9 mouse cellular contexts compared by ENCODE assay signal in genomic region chr9:40744233-40744632, GRCm38 (mm10). TPM values are rescaled to one million over a fixed set of nuclear protein-coding genes. Genes with fewer than 3 reads are reported as not detected.
DNase-seq lines count a peak whose midpoint lies in the region; ATAC-seq lines count a peak whose summit lies in the region.
"Had no signal": no experiment of that assay in that cellular context is flagged by ENCODE, and none has a peak within 500 bp of the region (broad histone marks: within the 10 kb centered on the region; RNA-seq: fewer than 3 reads in every experiment).

No protein-coding gene starts in this region.

- peak; percentile 35 to 44; a peak in 2 of 4 replicates for ATAC-seq in hematopoietic stem cell, adult 5-6 weeks (replicated peaks in 1 of 2; ENCODE audit: insufficient read depth in 1 of 2, low FRiP score in 2 of 2, low TSS enrichment in 1 of 2, low read depth in 1 of 2, poor library complexity in 2 of 2, severe bottlenecking in 2 of 2)

- DNase-seq in heart, adult 9 months (ENCODE audit: low spot score in 2 of 2) = peak; percentile 33 to 45
- no peak for DNase-seq in heart, postnatal 4 days
- DNase-seq in CD4-positive helper T cell, adult 2 months (ENCODE audit: low read depth, low spot score) = peak; percentile 35
- DNase-seq in lung, postnatal 14 days = peak; percentile 28
- DNase-seq in ovary, postnatal 36 days (ENCODE audit: low spot score) = no peak
- DNase-seq in frontal cortex, postnatal 14 days (ENCODE audit: low spot score in 2 of 2) = no peak
- DNase-seq in gastrocnemius, adult 8-10 months (ENCODE audit: low spot score in 2 of 2) = no peak
- DNase-seq: gastrocnemius, postnatal 14 days had no signal

RNA-seq across cellular contexts. Expression of gene Hspa8, which starts 56.6 kb away (rescaled TPM):
- total RNA-seq in heart, postnatal 4 days (2021) = 1,000 to 10,000 TPM; 1,168 to 1,187 TPM
- total RNA-seq in hematopoietic stem cell, adult 5-6 weeks (2017) = 3,790 and 5,329 TPM in 2 replicates
- 1,000 to 10,000 TPM in 3 of 4 experiments, 100 to 1,000 TPM in 1; 996 to 1,351 (median 1,061) TPM for total RNA-seq in gastrocnemius, adult 8-10 months (2022)

RNA-seq across cellular contexts. Expression of gene Clmp, which starts 58.5 kb away (rescaled TPM):
- 10 to 100 TPM in 1 of 2 experiments, 1 to 10 TPM in 1; 9.5 to 10.6 TPM for total RNA-seq in heart, postnatal 4 days (2021)
- total RNA-seq in hematopoietic stem cell, adult 5-6 weeks (2017) = 0.25 TPM in 1 of 2 replicates, not detected in the other
- 1 to 10 TPM; 1.5 to 4.0 (median 2.5) TPM for total RNA-seq in gastrocnemius, adult 8-10 months (2022)

Comparison
In these comparisons a context has a peak if more than half of its experiments do, and no peak if none do; other contexts are left out.
1. DNase-seq: peak in heart, adult 9 months (2 of 2), CD4-positive helper T cell, adult 2 months (single experiment) and lung, postnatal 14 days (single experiment); none in heart, postnatal 4 days (single experiment), ovary, postnatal 36 days (single experiment), frontal cortex, postnatal 14 days (0 of 2) and gastrocnemius, adult 8-10 months (0 of 2).